Mouse (Mus musculus) bone marrow, adult 2 months (tissue): ENCODE results near the gene Samsn1.

ENCODE experiments used
- CTCF ChIP-seq: fragments of 200-500 bp; IDR thresholded peaks from 2 replicates; pipeline ENCODE4 v1.5.1; 2011; ENCODE audit warnings: low read length, control low read depth; ENCODE audit not compliant: control insufficient read depth, insufficient read depth
- POLR2A ChIP-seq: fragments of 200-500 bp; IDR thresholded peaks from 2 replicates; pipeline ENCODE4 v1.6.1; 2011; ENCODE audit warnings: low read depth, mild to moderate bottlenecking, control low read depth, low read length, borderline replicate concordance; ENCODE audit not compliant: control insufficient read depth

- TF ChIP-seq POLR2A = no peak
- no peak for TF ChIP-seq CTCF
Observed at GRCm38 (mm10) chr16:75961036-75961435, 61.0 kb downstream of the Samsn1 start.
